Mouse (Mus musculus): ENCODE measurements around the gene Kansl3.
A peak's percentile ranks its signal among the peaks of the same experiment; 100 is the strongest.

Gene Kansl3

DNA sequence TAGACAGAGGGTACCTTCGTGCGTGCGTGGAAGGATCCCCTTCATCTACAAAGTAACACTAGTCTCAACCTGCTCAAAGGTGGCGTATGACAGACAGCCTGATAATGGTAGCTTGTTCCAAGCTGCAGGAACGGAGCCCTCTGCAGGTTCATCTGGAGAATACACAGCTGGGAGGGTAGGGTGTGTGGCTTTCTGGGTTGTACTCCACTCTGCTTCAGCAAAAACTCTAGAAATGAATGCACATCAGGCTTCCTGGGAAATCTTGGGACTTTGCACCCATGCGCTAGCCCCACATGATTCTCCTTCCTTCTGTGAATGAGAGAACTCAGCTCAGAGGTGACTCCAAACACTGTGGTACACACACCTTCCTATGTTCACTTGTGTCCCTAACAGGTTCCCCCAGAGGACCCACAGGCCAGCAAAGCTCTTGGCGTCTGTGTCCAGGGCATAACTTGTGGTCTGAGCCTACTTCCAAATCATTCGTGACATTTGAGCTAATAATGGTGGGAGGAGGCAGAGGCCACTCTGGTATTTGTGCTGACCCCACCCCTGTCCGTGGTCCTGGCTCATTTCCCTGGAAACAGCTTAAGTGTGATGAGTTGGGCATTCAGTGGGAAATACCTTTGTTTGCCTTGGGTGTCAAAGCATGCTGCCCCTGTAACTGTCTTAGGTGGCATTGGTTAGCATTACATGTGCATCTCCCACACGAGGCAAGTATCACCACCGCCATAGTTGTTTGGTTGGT is 47.0 kb downstream of the Kansl3 start:
- DNase-seq (ENCODE audit: low spot score in 2 of 2): peak in 1 of 2 experiments; percentile 43

DNA sequence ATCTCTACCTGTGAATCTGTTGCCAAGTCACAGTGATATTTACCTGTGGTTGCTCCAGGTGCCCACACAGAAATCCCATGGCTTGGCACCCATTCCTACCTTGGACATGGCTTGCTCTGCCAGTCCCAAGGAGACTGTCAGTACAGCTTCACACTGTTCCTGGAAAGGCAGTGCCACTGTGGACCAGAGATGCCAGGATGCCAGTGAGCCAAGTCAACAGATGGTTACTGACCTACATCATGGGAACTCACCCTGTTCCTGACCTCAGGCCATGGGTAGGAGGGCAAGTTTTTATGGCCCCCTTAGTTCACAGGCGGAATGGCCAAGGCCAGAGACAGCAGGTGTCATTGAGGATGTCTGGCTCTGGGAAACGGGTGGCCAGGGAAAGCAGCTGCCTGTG is 47.8 kb downstream of the Kansl3 start:
- DNase-seq (ENCODE audit: low spot score in 2 of 2): no peak

DNA sequence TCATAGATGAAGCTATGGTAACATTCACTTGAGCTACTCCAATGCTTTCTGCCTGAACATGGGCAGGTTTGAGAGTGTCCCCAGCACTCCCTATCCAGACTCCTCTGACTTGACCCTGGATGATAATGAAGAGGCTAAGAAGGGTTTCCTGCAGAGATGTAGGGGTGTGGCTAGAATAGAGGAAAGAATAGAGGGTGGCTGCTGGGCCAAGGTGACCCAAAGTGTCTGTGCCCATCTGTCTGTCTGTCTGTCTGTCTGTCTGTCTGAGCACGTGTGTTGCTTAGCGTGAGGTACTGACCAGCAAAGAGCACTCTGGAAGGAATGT is 53.2 kb downstream of the Kansl3 start:
- no peak for DNase-seq (ENCODE audit: low spot score in 2 of 2)

DNA sequence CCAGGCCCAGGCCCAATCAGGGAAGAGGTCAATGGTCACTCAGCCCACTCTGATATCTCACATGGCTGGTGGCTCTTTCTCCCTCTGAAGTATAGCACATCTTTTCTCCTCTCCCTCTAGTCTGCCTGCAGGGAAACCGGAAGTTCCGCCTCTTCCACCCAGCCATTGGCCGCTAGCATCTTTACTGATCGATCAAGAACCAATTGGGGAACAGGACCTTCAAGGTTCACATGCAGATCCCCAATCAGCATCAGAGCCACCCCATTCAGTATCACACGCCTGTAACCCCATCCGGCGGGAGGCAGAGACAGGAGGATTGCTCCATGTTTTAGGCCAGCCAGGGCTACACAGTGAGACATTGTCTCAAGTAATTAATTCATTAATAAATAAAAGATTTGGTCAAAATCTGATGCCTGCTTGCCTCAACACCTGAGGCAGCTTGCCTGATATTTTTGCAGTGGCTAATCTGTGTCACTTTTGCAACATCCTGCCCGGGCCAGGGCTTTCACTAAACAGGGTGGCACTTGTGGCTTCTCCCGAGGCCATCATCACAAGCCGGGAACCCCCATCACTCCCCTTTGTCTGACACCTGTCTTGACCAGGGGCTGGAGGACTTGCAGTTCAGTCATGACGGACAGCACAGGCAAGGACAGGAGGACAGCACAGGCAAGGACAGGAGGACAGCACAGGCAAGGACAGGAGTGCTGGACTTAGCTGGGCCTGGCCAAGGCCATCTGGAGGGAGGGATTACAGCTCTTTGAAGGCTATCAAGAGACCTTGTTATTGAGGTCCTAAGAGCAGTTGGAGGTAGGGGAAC is 53.8 kb downstream of the Kansl3 start:
- DNase-seq (ENCODE audit: low spot score in 2 of 2): peak in 1 of 2 experiments; percentile 55

DNA sequence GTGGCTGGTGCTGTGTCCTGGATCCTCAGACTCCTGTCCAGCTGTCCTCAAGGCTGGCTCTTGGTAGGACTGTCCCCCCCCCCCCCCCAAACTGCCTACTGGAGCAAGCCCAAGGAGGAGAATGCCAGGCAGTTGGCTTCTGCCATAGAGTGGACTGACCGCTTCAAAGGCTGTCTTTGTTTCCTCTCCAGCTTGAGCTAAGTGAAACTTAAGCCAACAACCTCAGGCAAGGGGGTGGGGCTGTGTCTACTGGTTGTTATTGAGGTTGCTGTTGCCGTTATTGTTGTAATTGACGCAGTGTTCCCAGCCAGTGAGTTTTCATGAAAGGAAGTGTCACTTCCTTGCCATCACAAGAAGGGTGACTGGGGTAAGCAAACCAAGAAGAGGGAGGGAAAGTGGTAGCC is 59.5 kb downstream of the Kansl3 start:
- DNase-seq (ENCODE audit: low spot score in 2 of 2): peak in 1 of 2 experiments; percentile 63

DNA sequence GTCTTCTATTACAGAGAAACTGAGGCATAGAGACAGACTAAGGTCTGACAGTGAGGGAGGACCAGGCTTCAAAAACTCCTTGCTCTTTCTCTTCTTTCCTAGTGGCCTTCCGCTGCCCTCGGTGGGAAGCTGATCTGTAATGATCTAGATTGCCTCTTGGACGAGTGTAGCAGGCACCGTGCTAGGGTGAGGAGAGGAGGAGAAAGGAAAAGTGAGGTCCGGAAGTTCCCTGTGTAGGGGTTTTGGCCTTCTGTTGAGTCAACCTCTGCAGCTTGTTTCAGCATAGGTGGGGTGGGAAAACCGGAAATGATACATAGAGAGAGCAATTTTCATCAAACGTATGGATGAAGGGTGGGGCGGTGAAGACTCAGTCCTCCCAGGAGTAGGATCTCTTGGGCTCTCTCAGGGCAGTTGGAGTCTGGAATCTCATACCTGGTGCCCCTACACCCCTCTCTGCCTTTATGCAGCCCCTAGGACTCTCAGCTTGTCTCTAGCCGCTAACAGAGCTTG is 60.0 kb downstream of the Kansl3 start:
- DNase-seq (ENCODE audit: low spot score in 2 of 2): no peak

DNA sequence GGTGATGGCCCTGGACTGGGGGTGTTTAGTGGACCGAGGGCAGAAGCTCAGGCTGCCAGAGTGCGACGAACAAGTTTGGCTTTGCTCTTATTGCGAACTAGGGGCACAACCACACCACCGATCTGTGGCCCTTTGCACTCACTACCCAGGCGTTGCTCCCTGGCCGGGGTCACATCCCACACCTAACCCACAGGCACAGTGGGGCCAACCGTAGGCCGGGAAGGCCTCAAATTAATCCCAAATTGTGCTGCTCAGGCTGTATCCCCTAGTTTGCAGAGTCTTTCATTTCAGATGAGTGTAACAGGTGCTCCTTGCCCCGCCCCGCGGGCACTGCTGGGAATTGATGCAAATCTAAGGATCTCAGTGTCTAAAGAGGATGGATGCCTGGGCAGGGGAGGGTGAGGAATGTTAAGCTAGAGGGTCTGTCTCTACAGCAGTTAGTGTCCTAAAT is 60.5 kb downstream of the Kansl3 start:
- DNase-seq (ENCODE audit: low spot score in 2 of 2): peak; percentile 39 to 50

DNA sequence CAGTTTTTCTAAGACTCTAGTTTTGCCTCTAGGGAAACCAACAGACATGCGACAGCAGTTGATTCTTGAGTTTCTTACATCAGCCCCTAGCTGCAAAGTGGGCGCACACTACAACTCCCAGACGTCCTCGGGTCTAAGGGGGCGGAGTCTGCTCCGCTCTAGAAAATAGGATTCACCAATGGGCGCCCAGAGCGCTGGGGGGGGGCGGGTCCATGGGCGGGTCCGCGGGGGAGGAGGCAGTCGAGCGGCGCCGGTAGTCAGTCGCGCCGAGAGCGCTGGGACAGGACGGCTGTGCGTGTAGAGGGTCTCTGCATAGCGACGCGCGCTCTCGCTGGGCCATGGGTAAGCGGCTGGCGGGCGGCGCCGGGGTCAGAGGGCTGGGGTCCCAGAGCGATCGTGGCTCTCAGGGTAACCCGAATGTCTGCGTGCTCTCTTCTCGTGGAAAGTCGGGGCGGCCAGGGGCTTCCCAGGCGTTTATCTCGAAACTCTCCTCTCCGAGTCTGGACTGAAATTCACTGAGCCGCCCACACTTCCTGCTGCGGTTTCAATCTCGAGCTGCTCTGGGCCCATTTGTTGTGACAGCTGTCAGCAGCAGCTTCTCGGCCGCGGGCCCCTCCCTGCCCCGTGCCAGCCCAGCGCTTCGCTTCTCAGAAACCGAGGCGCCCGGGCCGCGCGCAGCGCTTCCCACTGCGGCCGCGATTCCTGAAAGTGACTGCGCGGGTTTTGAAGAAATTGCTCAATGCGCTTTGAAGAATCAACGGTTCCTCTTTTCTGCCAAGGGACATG is 61.3 kb downstream of the Kansl3 start, which contains the start of gene Arid5a:
Arid5a (plus strand) TSS at position 239 of the 786 bp plus-strand sequence.
- DNase-seq (ENCODE audit: low spot score in 2 of 2): peak; percentile 74 to 89

DNA sequence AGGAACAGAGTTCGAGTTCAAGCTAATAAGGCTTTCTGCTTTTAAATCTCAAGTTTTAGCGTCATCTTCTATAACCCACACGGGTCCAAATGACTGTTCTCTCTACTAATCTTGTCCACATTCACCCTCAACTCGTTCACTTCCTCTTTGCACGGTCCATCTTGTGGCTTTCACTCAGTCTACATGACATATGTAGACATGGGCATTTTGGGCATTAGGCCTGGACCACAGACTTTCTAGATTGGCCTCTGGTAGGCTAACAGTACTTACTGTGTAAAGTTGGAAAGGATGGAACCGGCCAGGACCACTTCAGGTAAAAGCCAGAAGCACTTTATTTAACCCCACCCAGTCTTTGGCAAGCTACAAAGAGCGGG is 61.9 kb downstream of the Kansl3 start:
- DNase-seq (ENCODE audit: low spot score in 2 of 2): no peak

DNA sequence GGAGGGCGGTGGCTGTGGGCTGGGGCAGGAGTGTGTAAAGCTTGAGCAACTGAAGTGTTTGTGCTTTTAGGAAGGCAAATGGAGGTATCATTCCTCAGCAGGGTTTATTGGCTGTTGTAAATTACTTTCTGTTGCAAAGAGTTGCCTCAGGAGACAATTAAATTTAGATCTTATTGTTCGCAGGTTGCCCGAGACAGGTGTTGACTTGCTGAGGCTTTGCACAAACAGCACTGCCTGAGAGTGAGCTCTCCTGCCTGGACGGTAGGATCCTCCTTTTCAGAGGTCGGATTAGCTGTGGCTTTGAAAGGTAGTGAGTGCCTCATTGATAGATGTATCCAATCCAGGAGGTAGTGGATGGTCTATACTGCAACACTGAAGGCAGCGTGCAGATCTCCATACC is 62.9 kb downstream of the Kansl3 start:
- no peak for DNase-seq (ENCODE audit: low spot score in 2 of 2)

DNA sequence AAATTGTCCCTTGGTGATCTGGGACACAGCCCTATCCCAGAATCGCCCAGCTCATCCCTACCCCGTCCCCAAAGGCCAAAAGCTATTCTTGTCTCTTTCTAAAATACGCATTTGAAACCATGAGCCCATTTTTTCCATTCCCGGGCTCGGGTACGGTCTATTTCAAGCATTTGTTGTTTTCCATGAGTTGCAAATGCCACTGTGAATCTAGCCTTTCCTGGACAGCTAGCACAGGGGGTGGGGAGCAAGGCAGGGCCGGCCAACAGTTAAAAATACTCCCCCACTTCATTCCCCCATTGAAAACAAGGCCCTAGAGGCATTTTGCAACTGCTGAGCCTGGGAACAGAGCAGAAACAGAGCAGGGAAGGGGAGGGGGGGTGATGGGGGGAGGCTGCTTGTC is 64.2 kb downstream of the Kansl3 start:
- no peak for DNase-seq (ENCODE audit: low spot score in 2 of 2)

DNA sequence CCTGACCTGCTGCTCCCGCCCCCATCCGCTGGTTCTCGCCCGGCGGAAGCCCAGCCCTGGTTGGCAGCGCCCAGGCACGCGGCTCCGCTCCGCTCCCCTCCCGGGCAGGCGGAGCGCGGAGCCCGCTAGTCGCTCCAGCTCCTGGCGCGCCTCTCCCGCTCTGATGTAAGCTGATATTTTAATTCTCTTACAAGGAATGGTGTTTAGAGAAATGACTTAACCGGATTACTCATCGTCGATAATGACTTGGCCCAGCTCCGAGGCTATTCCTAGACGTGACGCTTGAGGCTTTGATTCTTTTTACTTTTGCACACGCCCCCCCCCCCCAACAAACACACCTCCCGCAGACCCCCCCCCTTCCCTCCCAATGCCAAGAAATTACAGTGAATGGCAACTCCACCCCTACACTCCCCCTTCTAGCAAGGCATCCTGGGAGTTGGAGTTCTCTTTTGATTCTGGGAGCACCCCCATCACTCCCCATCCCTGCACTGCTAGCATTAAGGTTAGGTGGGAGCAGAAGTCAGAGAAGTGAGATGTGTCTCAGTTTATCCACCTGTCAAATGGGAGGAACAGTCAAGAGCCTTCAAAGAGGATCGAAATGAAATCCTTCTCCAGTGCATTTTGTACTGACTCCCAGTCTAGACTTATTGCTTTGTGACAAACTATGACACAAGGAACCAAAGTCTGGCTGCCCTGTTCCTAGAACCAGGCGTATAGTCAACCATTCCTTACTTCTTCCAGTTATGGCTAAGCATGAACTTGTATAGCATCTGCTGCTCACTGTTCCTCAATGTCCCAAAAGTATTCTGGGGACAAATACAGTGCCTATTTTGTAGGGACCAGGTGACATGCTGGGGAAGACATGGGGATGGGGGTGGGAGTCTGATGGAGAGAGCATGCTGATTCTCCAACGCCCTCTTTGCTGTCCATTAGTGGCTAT is 65.3 kb downstream of the Kansl3 start:
- DNase-seq (ENCODE audit: low spot score in 2 of 2): no peak

DNA sequence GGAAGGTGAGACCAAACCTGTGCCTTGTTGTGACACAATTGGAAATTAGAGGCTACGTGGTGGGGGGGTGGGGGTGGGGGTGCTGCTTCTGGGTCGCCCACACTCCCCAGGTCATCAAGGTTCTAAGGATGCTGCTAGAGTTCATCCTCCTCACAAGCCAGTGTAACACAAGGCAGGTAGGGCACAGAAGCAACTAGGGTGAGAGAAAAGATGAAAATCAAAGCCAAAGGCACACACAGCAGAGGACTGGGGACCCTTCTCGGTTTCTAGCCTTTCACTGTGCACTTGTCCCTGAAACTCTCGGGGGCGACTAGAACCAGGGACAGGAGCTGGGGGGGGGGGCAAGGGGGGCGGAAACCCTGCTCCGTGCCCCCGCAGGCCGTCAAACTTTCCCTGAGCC is 66.0 kb downstream of the Kansl3 start:
- no peak for DNase-seq (ENCODE audit: low spot score in 2 of 2)

DNA sequence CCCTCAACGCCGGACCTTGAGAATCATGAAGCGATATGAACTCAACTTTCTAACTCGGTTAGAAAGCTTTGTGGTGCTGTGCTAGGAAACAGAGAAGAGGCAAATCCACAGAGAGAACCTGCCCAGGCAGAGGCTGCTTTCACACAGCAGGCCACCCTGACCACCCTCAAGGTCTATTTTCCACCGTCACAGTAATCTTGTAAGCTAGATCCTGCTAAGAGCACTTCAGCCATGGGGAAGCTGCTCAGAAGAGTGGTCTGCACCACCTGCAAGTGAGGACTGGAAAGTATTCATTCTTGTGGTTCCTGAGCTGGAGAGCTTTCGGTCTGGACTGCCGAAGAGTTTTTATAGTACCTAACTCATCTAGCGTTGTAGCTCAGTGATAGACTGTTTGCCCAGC is 66.7 kb downstream of the Kansl3 start:
- DNase-seq (ENCODE audit: low spot score in 2 of 2): no peak

DNA sequence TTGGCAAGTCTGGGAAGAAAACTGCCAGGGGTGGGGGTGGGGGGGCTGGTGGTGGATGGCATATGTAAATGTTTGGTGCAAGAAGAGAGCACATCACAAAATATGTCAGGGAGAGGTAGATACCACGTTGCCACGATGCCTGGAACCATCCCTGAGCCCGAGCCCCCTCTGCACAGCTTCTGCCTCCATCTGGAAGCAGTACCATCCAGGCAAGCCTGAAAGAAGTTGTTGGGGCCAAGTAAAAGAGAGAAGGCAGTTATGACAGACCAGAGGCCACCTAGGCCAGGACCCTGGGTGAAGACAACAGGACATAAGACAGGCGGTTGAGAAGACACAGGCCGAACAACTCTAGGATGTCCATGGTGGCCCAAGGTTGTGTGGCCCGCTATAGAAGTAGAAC is 68.5 kb downstream of the Kansl3 start:
- DNase-seq (ENCODE audit: low spot score in 2 of 2): no peak

DNA sequence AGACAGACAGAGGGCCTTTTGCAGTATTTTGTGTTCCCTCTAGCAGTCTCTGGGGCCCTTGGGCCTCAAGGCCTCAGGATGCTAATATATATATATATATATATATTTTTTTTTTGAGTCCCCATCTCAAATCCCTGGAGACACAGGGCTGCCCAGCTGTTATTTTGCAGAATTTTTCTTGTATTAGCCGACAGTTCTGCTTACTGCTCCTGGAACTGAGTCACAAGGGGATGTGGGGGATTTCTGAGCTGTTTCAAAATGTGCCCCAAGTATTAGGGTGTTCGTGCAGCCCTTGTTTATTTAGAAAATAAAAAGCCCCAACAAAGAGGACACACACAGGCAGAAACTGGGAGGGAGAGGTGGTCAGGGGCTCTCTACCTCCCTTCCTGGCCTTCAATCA is 69.3 kb downstream of the Kansl3 start:
- no peak for DNase-seq (ENCODE audit: low spot score in 2 of 2)

DNA sequence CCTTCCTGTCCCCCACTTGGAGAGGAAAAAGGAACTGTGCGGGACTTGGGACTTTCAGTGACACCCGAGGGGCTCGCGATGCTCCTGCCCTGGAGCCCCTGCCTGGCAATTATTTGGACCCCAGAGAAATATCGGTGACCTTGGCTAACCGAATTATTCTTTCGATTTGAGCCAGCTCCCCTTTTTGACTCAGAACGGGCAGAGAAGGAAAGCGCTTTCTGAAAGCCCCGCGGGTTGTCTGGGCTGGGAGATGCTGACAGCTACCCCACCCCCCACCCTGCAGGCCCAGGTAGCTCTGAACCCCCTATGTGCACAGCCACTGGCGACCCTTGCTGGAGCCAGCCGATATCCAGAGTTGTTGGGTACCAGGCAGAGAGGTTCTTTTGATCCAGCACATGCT is 69.9 kb downstream of the Kansl3 start:
- no peak for DNase-seq (ENCODE audit: low spot score in 2 of 2)

DNA sequence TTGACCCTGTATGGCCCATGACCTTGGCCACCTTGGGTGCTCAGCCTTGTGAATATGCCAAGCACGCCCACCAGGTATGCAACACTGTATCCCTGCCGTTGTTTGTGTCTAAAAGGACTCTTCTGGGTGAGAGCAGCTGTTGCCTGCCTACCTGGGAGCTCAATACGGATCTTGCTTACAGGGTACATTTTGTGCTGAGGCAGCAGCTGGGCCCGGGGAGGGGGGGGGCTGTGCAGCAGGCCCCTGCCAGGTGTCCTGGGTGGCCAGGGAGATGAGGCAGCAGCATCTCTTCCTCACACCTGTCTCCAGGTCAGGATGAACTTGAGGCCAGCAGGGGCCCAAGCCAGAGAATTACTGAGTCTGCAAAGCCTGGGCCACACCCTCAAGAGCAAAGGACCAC is 70.9 kb downstream of the Kansl3 start:
- no peak for DNase-seq (ENCODE audit: low spot score in 2 of 2)

DNA sequence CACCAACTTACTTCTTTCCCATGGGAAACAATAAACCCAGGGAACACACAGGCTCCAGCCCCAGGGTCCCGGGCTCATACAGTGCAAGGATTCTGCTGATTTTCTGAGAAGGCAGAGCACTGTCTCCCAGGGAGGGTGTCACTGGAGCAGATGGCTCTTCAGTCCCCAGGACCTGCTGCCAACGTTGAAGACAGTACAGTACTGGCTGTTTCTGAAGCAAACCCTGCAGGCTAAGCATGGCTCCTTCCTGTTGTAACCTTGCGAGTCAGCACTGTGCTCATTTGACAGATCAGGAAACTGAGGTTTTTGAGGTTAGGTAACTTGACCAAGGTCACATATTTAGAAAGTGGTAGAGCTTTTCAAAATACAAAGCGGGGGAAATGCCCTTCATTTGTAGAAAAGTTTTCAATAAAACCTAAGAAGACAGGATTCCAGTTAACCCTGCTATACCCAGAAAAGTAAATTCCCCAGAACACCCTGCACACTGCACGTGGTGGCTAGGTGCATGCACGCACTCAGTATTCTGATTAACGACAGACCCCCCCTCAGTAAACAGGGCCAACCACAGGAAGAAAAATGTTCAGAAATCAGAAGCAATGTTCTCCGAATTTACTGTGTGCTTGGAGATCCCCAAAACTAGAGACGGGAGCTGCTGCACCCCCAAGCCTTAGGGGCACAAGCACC is 72.4 kb downstream of the Kansl3 start:
- DNase-seq (ENCODE audit: low spot score in 2 of 2): no peak

DNA sequence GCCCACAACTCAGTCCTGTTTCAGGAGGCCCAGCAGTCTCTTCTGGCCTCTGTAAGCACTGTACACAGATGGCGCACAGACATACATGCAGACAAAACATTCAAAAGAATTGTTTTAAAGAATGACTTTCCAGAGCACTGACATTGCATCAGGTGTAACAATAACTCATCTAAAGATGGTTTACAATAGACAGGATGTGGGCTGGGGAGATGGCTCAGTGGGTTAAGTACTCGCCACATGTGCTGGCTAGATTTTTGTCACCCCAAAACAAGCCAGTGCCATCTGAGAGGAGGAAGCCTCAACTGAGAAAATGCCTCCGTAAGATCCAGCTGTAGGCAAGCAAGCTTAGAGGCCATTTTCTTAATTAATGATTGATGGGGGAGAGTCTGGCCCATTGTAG is 74.6 kb downstream of the Kansl3 start:
- no peak for DNase-seq (ENCODE audit: low spot score in 2 of 2)

DNA sequence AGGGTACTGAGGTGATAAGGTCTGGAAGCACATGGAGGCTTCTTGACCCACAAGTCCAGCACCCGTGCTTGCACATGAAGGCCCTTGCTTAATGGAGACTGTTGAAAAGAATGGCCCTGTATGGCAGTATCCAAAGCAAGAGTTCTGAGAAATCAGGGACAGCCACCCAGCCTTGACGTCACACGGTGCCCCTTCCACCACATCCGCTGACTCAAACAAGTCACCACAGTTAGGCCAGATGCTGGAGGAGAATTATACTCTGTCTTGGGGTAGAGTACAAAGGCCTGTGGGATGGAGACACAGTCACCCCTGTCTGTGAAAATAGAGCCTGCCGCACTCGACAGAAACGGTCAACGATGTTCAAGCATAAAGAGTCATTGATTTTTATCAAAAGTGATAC is 75.5 kb downstream of the Kansl3 start:
- no peak for DNase-seq (ENCODE audit: low spot score in 2 of 2)

Data from spleen, postnatal 10 days (tissue).